Mouse (Mus musculus): ENCODE results near the gene Rps6kl1. TPM values are rescaled to one million over a fixed set of nuclear protein-coding genes. Genes with fewer than 3 reads are reported as not detected.

The Rps6kl1 gene
- polyA plus RNA-seq (2012; rRNA removed): 0.37 and 0.43 TPM in 2 replicates
- polyA plus RNA-seq (2014; fragmentation: Nextera tagmentation; extraction: Ambion mirVana): 0.39 and 0.50 TPM in 2 replicates

DNA sequence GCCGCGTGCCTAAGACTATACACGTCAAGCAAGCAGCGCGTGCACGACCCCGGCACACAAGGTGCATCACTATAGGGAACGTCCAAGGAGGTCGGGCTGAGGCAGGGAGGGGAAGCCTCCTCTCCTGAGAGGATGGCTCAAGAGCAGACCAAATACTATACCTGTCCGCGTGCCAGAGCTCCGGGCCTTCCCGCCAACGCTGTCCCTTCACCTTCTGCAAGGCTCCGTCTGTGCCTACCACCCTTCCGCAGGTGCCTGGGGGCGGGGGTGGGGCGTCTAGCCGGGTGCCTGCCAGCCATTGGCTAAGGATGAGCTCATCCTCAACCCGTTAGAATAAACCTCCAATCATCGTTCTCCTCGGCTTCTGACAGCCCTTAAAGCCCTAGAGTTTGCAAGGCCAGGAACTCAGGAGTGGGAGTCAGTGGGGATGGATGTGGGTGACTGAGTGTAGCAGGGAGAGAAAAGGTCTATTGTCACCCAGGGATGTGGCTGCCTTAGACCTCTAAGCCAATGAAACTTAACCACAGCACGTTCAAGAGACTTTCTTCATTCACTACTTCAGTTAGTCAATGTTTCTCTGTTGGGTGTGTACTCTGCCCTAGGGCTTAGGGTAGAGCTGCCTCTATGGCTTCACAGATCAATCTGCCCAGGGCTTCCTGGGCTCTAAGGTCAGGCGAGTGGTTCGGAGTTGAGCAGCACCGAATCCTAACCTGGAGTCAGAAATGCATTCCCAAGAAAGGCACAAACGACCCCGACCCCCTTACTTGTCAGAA lies at the start of gene Rps6kl1:
Gene Rps6kl1 (minus strand): TSS at position 263 of the 773 bp plus-strand sequence.
- Histone ChIP-seq H3K9me3 (ENCODE audit: control insufficient read depth, low read length) (no peaks in the 10 kb centered on the region), H3K4me2 (replicated peaks; ENCODE audit: low read depth, low read length, severe bottlenecking) (peak within 1 kb of the TSS; percentile 25; the same call in 1 of the 2 replicates), H3K9ac (ENCODE audit: low read depth, low read length, severe bottlenecking) (no peak within 1 kb of the TSS), H3K4me3 (replicated peaks; ENCODE audit: low read length) (0 out of 2 replicates have a peak within 1 kb of the TSS, but pooled peaks have one; percentile 15), H3K36me3 (ENCODE audit: control insufficient read depth, insufficient read depth, low read length) (no peaks in the 10 kb centered on the region), H3K4me1 (ENCODE audit: control insufficient read depth, insufficient read depth, low read length) (no peaks in the 10 kb centered on the region), H3K27ac (replicated peaks; ENCODE audit: low read depth, low read length) (no peak within 1 kb of the TSS), H3K27me3 (ENCODE audit: control insufficient read depth, insufficient read depth, low read length) (peaks cover 16% of the 10 kb centered on the region; the same call in 1 of the 2 replicates)
- ATAC-seq (ENCODE audit: low FRiP score, low read depth) (peak; percentile 42; the same call in 1 of the 2 replicates), DNase-seq (ENCODE audit: low spot score) (no peak)
- 20% methylated on average over 21 of the region's 28 CpGs for WGBS
- TF ChIP-seq POLR2A (IDR thresholded peaks at IDR 0.05; ENCODE audit: borderline replicate concordance, extremely low read depth, insufficient read depth, insufficient read length): no peak

DNA sequence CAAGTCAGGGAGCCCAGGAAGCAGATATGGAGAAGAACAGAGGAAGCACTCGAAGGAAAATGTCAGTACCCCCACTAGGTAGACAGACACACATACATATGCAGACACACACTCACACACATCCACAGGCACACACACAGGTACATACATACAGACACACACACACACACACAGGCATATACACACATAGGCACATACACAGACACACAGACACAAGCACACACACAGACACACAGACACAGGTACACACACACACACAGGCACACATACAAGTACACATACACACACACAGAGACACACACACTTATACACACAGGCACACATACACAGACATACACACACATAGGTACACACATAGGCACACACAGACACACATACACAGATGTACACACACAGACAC lies 48.9 kb upstream of the Rps6kl1 start:
- DNase-seq (ENCODE audit: low spot score): no peak
- 60% methylated on average over 1 of the region's 1 CpGs for WGBS

DNA sequence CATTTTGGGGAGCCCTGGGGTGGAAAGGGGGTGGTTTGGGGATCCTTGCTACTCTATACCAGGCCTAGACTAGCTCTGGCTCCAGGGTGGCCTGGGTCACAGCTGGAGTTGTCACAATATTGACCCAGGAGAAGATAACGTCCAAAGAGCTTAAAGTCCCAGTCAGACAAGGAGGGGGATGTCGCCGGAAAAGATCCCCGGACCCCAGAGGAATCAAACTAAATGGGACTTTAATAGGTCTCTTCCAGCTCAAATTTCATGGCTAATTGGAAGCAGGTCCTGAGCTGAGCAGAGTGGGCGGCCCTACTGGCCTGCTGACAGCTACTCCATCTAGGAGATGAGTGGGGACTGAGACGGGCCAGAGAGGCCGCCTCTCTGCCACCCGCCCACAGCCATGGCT lies 46.9 kb upstream of the Rps6kl1 start:
- Histone ChIP-seq H3K4me2 (replicated peaks; ENCODE audit: low read depth, low read length, severe bottlenecking) (no peak overlapping the region), H3K27me3 (ENCODE audit: control insufficient read depth, insufficient read depth, low read length) (no peaks in the 10 kb centered on the region), H3K4me3 (replicated peaks; ENCODE audit: low read length) (no peak overlapping the region), H3K4me1 (ENCODE audit: control insufficient read depth, insufficient read depth, low read length) (peaks cover 44% of the 10 kb centered on the region), H3K9ac (ENCODE audit: low read depth, low read length, severe bottlenecking) (no peak overlapping the region), H3K36me3 (ENCODE audit: control insufficient read depth, insufficient read depth, low read length) (no peaks in the 10 kb centered on the region), H3K9me3 (ENCODE audit: control insufficient read depth, low read length) (no peaks in the 10 kb centered on the region), H3K27ac (replicated peaks; ENCODE audit: low read depth, low read length) (no peak overlapping the region)
- 17% methylated on average over 8 of the region's 8 CpGs for WGBS
- DNase-seq (ENCODE audit: low spot score) (no peak), ATAC-seq (ENCODE audit: low FRiP score, low read depth) (no peak)
- TF ChIP-seq POLR2A (IDR thresholded peaks at IDR 0.05; ENCODE audit: borderline replicate concordance, extremely low read depth, insufficient read depth, insufficient read length): no peak

More for the DNA sequence above, 48.9 kb upstream of the Rps6kl1 start:
- no peak overlapping the region for H3K4me3 ChIP-seq (replicated peaks; ENCODE audit: low read length)
- no peak for ATAC-seq (ENCODE audit: low FRiP score, low read depth)
- no peak overlapping the region for H3K9ac ChIP-seq (ENCODE audit: low read depth, low read length, severe bottlenecking)
- no peaks in the 10 kb centered on the region for H3K27me3 ChIP-seq (ENCODE audit: control insufficient read depth, insufficient read depth, low read length)
- peaks cover 33% of the 10 kb centered on the region for H3K4me1 ChIP-seq (ENCODE audit: control insufficient read depth, insufficient read depth, low read length)
- no peak for TF ChIP-seq POLR2A (IDR thresholded peaks at IDR 0.05; ENCODE audit: borderline replicate concordance, extremely low read depth, insufficient read depth, insufficient read length)
- H3K9me3 ChIP-seq (ENCODE audit: control insufficient read depth, low read length): no peaks in the 10 kb centered on the region
- H3K27ac ChIP-seq (replicated peaks; ENCODE audit: low read depth, low read length): no peak overlapping the region
- no peaks in the 10 kb centered on the region for H3K36me3 ChIP-seq (ENCODE audit: control insufficient read depth, insufficient read depth, low read length)
- no peak overlapping the region for H3K4me2 ChIP-seq (replicated peaks; ENCODE audit: low read depth, low read length, severe bottlenecking)

DNA sequence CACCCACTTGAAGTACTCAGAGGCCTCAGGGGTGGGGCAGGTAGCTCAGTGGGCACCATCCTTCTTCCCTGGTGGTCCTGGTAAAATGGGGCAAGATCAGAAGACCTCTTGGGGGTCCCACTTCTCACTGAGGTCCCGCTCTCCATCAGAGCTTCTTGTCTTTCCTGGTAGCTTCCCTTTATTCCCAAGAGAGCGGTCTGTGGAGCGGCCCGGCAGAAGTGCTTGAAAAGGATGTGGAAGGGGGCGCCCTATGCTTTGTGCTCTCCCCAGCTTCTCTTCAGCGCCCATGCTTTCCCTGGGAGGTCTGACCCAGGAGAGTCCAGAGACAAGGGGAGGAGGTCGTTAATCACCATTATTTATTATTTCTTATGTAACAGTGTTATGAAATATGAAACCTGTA lies 46.3 kb upstream of the Rps6kl1 start:
- 66% methylated on average over 7 of the region's 7 CpGs for WGBS
- DNase-seq (ENCODE audit: low spot score): no peak
- no peak for ATAC-seq (ENCODE audit: low FRiP score, low read depth)
- H3K9me3 ChIP-seq (ENCODE audit: control insufficient read depth, low read length): no peaks in the 10 kb centered on the region
- peaks cover 50% of the 10 kb centered on the region for H3K4me1 ChIP-seq (ENCODE audit: control insufficient read depth, insufficient read depth, low read length)
- no peak overlapping the region for H3K27ac ChIP-seq (replicated peaks; ENCODE audit: low read depth, low read length)
- H3K4me2 ChIP-seq (replicated peaks; ENCODE audit: low read depth, low read length, severe bottlenecking): no peak overlapping the region
- no peak overlapping the region for H3K9ac ChIP-seq (ENCODE audit: low read depth, low read length, severe bottlenecking)
- H3K4me3 ChIP-seq (replicated peaks; ENCODE audit: low read length): no peak overlapping the region
- no peaks in the 10 kb centered on the region for H3K27me3 ChIP-seq (ENCODE audit: control insufficient read depth, insufficient read depth, low read length)
- TF ChIP-seq POLR2A (IDR thresholded peaks at IDR 0.05; ENCODE audit: borderline replicate concordance, extremely low read depth, insufficient read depth, insufficient read length): no peak
- H3K36me3 ChIP-seq (ENCODE audit: control insufficient read depth, insufficient read depth, low read length): no peaks in the 10 kb centered on the region

DNA sequence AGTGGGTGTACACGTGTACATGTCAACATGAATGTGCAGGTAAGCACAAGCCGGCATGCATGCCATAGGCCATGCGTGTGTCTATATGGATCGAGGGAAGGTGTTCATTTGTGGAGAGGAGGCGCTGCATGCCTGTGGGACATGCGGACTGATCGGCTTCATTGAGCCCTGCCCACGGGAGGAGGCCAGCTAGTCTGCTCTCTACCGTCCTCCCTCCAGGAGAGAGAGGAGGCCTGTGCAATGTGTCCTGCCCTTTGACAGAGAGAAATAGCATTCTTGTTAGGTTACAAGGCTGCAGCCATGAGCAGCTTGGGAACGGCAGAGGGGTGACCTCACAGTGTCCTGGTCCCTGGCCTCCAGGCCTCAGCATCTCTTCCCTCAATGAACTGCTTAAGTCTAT lies 45.1 kb upstream of the Rps6kl1 start:
- DNase-seq (ENCODE audit: low spot score): no peak
- H3K27me3 ChIP-seq (ENCODE audit: control insufficient read depth, insufficient read depth, low read length): no peaks in the 10 kb centered on the region
- WGBS: 80% methylated on average over 10 of the region's 10 CpGs

More for the DNA sequence above, 45.1 kb upstream of the Rps6kl1 start:
- H3K36me3 ChIP-seq (ENCODE audit: control insufficient read depth, insufficient read depth, low read length): no peaks in the 10 kb centered on the region
- no peak for ATAC-seq (ENCODE audit: low FRiP score, low read depth)
- no peak overlapping the region for H3K4me3 ChIP-seq (replicated peaks; ENCODE audit: low read length)
- H3K4me2 ChIP-seq (replicated peaks; ENCODE audit: low read depth, low read length, severe bottlenecking): no peak overlapping the region
- H3K9ac ChIP-seq (ENCODE audit: low read depth, low read length, severe bottlenecking): no peak overlapping the region
- H3K27ac ChIP-seq (replicated peaks; ENCODE audit: low read depth, low read length): no peak overlapping the region
- peaks cover 40% of the 10 kb centered on the region for H3K4me1 ChIP-seq (ENCODE audit: control insufficient read depth, insufficient read depth, low read length)
- TF ChIP-seq POLR2A (IDR thresholded peaks at IDR 0.05; ENCODE audit: borderline replicate concordance, extremely low read depth, insufficient read depth, insufficient read length): no peak
- no peaks in the 10 kb centered on the region for H3K9me3 ChIP-seq (ENCODE audit: control insufficient read depth, low read length)
